Mouse (Mus musculus): ENCODE results near the gene Tmcc2.

The Tmcc2 gene

DNA sequence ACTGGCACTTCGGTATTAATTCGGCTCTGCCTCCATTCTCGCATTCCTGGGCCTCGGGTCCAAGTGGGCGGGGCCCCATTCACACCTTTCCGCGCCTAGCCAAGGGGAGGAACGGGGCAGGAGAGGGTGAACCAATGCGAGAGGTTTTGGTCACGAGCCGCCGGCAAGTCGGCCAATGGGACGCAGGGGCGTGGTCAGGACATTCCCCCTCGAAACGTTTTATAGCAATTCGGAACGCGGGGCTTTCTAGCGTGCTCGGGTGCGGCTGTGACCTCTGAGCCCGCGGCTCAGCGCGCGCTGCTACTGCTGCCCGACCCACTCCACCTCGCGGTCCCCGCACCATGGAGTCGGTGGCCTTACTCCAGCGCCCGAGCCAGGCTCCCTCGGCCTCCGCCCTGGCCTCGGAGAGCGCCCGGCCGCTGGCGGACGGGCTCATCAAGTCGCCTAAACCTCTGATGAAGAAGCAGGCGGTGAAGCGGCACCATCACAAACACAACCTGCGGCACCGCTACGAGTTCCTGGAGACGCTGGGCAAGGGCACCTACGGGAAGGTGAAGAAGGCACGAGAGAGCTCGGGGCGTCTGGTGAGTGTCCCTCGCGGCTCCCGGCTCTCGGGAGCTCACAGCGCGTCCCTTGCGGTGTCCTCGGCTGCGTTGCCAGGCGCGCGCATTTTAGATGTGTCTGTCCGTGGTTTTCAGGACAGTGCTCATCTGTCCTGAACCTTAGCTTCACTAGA is 75.0 kb downstream of the Tmcc2 start, which contains the start of gene Nuak2:
Gene Nuak2, plus strand, starts transcription at position 238 of the 736 bp plus-strand sequence.
- peak; percentile 90 for DNase-seq (ENCODE audit: low spot score)

DNA sequence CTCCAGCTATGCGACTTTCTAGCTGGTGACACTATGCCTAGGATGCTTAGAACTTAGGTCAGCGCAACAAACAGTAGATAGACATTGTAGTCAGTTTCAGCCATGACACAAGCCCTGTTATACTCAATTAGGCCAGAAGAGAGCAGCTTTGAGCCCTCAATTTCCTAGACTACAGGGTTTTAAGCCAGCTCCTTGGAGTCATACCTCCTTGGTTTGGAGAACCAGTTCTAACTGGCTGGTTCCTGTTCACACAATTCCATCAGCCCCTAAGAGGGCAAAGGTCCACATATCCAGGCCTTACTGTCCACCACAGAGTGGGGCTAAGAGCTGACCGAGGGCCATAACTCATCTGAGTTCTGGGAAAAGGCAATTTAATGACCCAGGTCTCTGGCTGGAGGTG is 78.4 kb downstream of the Tmcc2 start:
- DNase-seq (ENCODE audit: low spot score): no peak

DNA sequence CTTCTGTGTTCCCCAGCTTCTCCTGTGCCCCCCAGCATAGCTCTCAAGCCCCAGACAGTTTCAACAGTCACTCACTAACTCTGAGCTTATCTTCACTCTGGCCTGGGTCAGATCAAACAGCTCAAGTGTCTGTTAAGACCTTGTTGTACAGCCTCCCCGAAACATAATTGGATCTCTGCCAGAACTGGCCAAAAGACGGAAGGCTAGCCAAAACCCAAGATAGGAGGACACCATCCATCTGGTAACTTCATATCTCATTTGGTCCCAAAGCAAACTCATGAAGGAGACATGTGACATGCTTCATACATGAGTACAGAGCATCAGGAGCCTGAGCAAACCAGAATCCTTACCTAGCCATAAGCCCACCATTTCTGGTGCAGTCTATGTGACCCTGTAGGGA is 79.0 kb downstream of the Tmcc2 start:
- DNase-seq (ENCODE audit: low spot score): no peak

DNA sequence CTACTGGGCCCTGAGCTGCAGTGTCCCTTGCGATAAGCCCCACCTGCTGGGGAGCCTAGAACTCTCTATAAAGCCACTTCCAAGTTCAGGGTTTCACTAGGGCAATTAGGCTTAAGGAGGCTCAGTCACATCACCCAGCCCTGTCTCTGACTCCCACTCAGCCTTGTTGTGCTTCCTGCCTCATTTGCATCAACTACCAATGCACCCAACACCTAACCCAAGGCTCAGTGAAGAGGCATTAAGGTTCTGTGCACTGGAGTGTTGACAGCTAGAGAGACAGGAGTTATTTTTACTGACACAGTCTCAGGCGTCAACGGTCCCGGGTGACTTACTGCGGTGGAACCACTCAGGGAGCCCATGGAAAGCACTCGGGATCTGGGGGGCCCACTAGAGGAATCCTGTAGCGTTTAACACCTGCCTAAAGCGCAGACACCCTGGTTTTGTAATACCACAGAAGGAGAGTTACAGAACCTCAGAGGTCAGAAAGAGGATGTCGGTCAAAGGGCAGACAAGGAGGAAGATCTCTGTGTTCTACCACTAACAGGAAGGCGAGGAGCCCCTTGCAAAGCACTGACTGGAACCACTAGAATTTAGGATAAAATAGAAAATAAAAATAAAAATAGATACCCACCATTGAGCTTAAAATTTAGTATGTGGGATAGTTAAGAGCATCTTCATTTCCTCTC is 79.8 kb downstream of the Tmcc2 start:
- DNase-seq (ENCODE audit: low spot score): no peak

DNA sequence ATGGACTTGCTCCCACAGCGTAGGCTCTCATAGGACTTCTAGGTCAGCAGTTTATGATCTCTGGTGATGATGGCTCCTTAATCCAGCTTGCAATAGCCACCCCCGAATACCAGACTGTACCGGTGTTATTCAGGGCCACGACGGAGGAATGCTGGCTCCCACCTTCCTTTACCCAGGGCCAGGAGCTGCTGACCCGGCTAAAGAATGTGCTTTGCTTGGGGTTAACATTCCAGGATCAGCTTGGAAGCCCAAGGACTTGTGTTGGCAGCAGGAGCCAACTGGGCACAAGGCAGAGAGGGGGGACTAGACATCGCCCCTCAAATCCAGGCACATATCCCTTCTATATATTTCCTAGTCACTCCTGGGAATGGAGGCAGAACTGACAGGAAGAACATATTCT is 80.3 kb downstream of the Tmcc2 start:
- no peak for DNase-seq (ENCODE audit: low spot score)

DNA sequence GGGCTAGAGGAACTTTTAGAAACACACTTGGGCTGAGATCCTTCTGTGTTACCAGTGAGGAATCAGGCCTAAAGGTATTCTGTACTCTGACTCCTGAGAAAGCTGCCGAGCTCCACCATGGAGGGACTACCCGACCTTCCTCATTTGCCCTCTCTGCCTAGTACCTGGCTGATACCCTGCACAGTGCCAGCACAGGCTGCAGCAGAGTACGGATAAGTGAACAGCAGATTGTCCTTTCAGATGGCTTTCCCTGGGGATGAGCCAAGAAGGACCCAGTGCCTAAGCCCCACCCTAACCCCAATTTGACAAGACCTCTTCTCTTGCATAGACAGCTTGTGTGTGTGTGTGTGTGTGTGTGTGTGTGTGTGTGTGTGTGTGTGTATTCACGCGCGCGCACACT is 82.4 kb downstream of the Tmcc2 start:
- DNase-seq (ENCODE audit: low spot score): no peak

DNA sequence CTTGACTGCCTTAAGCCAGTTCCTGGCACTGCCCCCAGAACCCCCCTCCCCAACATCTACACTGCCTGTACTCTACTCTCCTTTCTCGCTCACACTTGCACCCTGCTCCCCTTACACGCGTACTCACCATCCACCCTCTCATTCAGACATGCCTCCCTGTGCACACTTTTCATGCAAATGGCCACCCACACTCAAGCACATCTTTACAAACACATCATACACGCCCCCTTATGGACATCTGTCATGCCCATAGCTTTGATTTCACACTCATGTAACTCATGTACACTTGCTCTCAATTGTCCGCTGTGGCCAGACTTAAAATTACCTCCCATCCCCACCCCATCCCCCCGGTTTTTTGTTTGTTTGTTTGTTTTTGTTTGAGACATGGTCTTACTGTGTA is 83.1 kb downstream of the Tmcc2 start:
- no peak for DNase-seq (ENCODE audit: low spot score)

DNA sequence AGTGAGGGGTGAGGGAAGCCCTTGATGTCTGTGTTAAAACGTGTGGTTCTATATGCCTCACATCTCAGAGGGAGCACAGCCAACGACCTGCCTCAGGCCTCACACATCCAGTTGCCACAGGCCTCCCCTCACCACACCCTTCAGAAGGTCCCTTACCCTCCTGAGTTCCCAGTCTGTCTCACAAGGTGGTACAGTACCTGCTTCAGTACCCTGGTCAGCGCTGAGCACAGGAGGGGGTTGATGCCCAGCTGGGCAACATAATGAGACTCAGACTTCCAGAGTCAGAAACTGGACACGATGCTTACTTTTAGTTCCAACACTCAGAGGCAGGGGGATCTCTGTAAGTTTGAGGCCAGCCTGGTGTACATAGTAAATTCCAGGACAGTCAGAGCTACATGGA is 84.3 kb downstream of the Tmcc2 start:
- no peak for DNase-seq (ENCODE audit: low spot score)
